ENCODE assay signal across 17 mouse cellular contexts in genomic region chr13:90370746-90371414, GRCm38 (mm10).
"Had no signal": no experiment of that assay in that cellular context is flagged by ENCODE, and none has a peak within 500 bp of the region (broad histone marks: within the 10 kb centered on the region; RNA-seq: fewer than 3 reads in every experiment).

No protein-coding gene starts in this region.

- H3K4me2 ChIP-seq: lung, embryonic 15.5 days; midbrain, embryonic 11.5 days; midbrain, embryonic 13.5 days; midbrain, embryonic 15.5 days; neural tube, embryonic 12.5 days; stomach, embryonic 15.5 days had no signal

- H3K9me3 ChIP-seq: lung, embryonic 15.5 days; midbrain, embryonic 13.5 days; midbrain, embryonic 15.5 days; neural tube, embryonic 12.5 days; stomach, embryonic 15.5 days had no signal

- DNase-seq: liver, postnatal 0 days; lung, adult 2 months; lung, postnatal 14 days; lung, postnatal 36 days; right cerebral cortex, postnatal 14 days; thymus, adult 2 months; thymus, postnatal 25 days; thymus, postnatal 4 days had no signal

- H3K4me1 ChIP-seq: lung, embryonic 15.5 days; midbrain, embryonic 13.5 days; midbrain, embryonic 15.5 days; neural tube, embryonic 12.5 days; stomach, embryonic 15.5 days had no signal

- ATAC-seq: liver, postnatal 0 days; lung, postnatal 0 days; midbrain, embryonic 13.5 days; midbrain, embryonic 15.5 days had no signal

- H3K9ac ChIP-seq: liver, postnatal 0 days; lung, embryonic 15.5 days; midbrain, embryonic 13.5 days; midbrain, embryonic 15.5 days; neural tube, embryonic 12.5 days; stomach, embryonic 15.5 days had no signal

- H3K4me3 ChIP-seq: lung, embryonic 15.5 days; midbrain, embryonic 13.5 days; midbrain, embryonic 15.5 days; neural tube, embryonic 12.5 days; stomach, embryonic 15.5 days had no signal

- H3K36me3 ChIP-seq: lung, embryonic 15.5 days; midbrain, embryonic 13.5 days; midbrain, embryonic 15.5 days; neural tube, embryonic 12.5 days; stomach, embryonic 15.5 days had no signal

- H3K27me3 ChIP-seq: lung, embryonic 15.5 days; midbrain, embryonic 13.5 days; midbrain, embryonic 15.5 days; neural tube, embryonic 12.5 days; stomach, embryonic 15.5 days had no signal

- H3K27ac ChIP-seq: lung, embryonic 15.5 days; macrophage; midbrain, embryonic 13.5 days; midbrain, embryonic 15.5 days; neural tube, embryonic 12.5 days; stomach, embryonic 15.5 days; stomach, postnatal 0 days had no signal
